Mouse (Mus musculus): ENCODE results near the gene Nhej1. TPM values are rescaled to one million over a fixed set of nuclear protein-coding genes. Genes with fewer than 3 reads are reported as not detected.

Gene Nhej1
- 6.6 and 8.2 TPM in 2 replicates for polyA plus RNA-seq (2015; fragmentation: Nextera tagmentation; extraction: Ambion mirVana)

DNA sequence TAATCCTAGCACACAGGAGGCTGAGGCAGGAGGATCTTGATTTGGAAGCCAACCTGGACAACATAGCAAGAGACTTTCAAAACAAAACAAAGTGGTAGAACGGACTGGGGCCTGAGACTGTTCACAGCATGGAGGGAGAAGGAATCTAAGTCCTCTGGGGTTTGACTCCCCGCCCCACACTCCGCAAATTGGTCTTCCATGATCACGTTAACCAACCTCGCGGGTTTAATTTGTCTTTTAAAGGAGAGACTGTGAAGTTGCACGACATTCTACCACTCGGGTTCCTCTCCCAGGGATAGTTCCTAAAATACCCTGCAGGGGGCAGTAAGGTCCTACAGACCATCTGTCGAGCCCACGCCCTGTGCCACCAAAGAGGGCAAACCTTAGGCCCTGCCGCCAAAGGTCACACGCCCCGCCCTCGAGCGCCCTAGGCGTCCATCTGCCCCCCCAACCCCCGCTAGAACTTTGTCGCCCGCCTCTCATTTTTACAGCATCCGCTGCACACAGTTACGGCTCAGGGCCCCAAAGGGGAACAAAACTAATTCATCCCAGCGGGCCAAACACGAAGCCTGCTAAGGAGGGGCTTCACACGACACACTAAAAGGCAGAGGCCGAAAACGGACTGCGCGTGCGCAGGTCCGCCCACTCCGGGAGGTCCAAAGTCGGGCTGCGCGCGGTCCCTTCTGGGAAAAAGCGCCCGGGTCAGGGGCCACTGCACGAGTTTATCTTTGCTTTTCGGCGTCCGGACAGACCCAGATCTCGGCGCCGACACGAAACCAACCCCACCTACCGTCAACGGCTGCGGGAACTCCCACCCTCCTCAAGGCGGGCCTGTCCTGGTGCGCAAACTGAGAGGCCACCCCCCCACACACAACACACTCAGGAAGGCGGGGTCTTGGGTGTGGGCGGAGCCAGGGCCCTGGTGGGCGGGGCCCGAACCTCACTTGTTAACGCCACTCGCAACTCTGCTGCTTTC lies at the start of gene Nhej1:
Nhej1 (minus strand) TSS at position 855 of the 976 bp plus-strand sequence.
- peak within 1 kb of the TSS; percentile 84 for H3K4me3 ChIP-seq (replicated peaks; ENCODE audit: low read length)
- no peaks in the 10 kb centered on the region for H3K9me3 ChIP-seq (ENCODE audit: control insufficient read depth, low read length)
- H3K27ac ChIP-seq (ENCODE audit: low read length): peak within 1 kb of the TSS; percentile 95
- H3K4me2 ChIP-seq (ENCODE audit: low read length): peak within 1 kb of the TSS; percentile 74
- H3K36me3 ChIP-seq (ENCODE audit: control insufficient read depth, insufficient read depth): no peaks in the 10 kb centered on the region
- H3K27me3 ChIP-seq (replicated peaks; ENCODE audit: control insufficient read depth, insufficient read depth, low read length): no peaks in the 10 kb centered on the region
- peak within 1 kb of the TSS; percentile 77 for H3K9ac ChIP-seq (replicated peaks; ENCODE audit: low read depth, low read length)
- ATAC-seq: peak; percentile 95
- H3K4me1 ChIP-seq (replicated peaks; ENCODE audit: control insufficient read depth, insufficient read depth, low read length): peaks cover 9% of the 10 kb centered on the region
- 2% methylated on average over 56 of the region's 56 CpGs for WGBS

DNA sequence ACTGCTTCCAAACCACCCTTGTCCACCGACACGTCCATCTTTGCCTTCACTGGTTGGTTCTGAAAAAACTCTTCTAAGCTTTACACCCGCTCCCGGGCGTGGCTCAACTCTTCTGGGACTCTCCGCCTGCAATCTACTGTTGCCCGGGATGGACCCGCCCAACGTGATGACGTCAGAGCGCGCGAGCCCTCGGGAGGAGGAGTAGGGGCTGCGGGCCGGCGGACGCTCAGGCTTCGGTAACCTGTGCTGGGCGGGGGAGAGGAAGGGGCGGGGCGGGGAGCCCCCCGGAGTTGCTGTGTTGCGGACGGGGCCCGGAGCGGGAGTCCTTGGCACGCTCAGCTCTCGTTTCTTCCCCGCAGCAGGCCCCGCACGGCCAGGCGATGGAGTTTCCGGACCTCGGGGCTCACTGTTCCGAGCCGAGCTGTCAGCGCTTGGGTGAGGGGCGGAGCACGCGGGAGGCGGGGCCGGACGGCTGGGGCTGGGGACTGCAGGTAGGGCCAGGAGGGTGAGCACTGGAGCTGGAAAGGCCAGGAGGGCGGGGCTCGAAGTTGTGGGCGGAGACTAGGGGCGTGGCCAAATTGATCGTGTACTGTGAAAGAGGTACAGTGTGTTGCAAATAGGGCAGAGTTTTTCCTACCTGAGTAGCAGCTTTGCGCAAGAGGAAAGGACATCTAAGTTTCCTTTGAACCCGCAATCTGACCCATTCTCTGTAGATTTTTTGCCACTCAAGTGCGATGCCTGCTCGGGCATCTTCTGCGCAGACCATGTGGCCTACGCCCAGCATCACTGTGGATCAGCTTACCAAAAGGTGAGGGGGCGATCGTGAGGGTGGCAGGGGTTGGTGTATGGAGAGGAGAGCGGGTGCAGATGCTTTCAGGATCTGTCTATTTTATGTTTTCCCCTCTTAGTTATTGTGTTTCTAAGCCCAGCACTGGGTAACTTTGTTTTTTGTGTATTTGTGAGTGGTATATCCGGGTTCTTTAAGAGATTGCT lies 43.8 kb upstream of the Nhej1 start, which contains the start of gene Zfand2b:
Zfand2b (plus strand) TSS at position 175 of the 993 bp plus-strand sequence.
- H3K4me1 ChIP-seq (replicated peaks; ENCODE audit: control insufficient read depth, insufficient read depth, low read length): peaks cover 13% of the 10 kb centered on the region
- under 1% methylated on average over 50 of the region's 59 CpGs for WGBS
- ATAC-seq: peak; percentile 98
- peak within 1 kb of the TSS; percentile 93 for H3K4me3 ChIP-seq (replicated peaks; ENCODE audit: low read length)
- H3K27me3 ChIP-seq (replicated peaks; ENCODE audit: control insufficient read depth, insufficient read depth, low read length): no peaks in the 10 kb centered on the region
- peak within 1 kb of the TSS; percentile 88 for H3K27ac ChIP-seq (ENCODE audit: low read length)
- peak within 1 kb of the TSS; percentile 88 for H3K4me2 ChIP-seq (ENCODE audit: low read length)
- H3K9me3 ChIP-seq (ENCODE audit: control insufficient read depth, low read length): no peaks in the 10 kb centered on the region
- peaks cover 21% of the 10 kb centered on the region for H3K36me3 ChIP-seq (ENCODE audit: control insufficient read depth, insufficient read depth)
- peak within 1 kb of the TSS; percentile 89 for H3K9ac ChIP-seq (replicated peaks; ENCODE audit: low read depth, low read length)

DNA sequence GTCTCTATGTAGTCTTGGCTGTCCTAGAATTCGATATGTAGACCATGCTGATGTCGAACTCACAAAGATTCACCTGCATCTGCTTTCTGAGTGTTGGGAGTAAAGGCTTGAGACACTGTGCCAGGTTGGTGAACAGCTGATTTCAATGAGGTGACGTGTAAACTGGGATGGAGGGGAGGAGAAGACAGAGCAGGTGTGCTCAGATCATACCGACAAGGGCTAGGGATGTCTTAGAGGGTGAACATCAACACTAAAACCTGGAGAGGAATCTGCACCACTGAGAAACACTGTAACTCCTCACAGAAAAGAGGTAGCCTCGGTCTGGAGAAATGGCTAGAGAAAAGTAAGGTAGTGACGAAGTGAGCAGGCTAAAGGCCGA lies 43.1 kb upstream of the Nhej1 start:
- Histone ChIP-seq H3K4me2 (ENCODE audit: low read length) (peak overlapping the region; percentile 88), H3K4me1 (replicated peaks; ENCODE audit: control insufficient read depth, insufficient read depth, low read length) (peaks cover 13% of the 10 kb centered on the region), H3K4me3 (replicated peaks; ENCODE audit: low read length) (peak overlapping the region; percentile 93), H3K36me3 (ENCODE audit: control insufficient read depth, insufficient read depth) (peaks cover 21% of the 10 kb centered on the region), H3K9ac (replicated peaks; ENCODE audit: low read depth, low read length) (peak overlapping the region; percentile 39; the same call in 1 of the 2 replicates), H3K9me3 (ENCODE audit: control insufficient read depth, low read length) (no peaks in the 10 kb centered on the region), H3K27ac (ENCODE audit: low read length) (peak overlapping the region; percentile 23; the same call in 1 of the 2 replicates), H3K27me3 (replicated peaks; ENCODE audit: control insufficient read depth, insufficient read depth, low read length) (no peaks in the 10 kb centered on the region)
- WGBS: 6% methylated on average over 7 of the region's 7 CpGs
- ATAC-seq: no peak; the same call in 1 of the 2 replicates

DNA sequence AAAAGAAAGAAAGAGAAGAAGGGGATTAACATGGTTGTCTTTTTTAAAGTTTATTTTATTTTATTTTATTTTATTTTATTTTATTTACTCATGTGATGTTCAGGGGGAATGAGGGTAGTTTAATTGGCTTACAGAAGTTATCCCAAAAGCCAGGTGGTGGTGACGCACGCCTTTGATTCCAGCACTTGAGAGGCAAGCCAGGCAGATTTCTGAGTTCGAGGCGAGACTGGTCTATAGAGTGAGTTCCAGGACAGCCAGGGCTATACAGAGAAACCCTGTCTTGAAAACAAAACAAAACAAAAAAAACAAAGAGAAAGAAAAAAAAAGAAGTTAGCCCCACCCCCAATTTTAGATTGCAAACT lies 35.2 kb upstream of the Nhej1 start:
- Histone ChIP-seq H3K4me1 (replicated peaks; ENCODE audit: control insufficient read depth, insufficient read depth, low read length) (no peaks in the 10 kb centered on the region), H3K4me2 (ENCODE audit: low read length) (no peak overlapping the region), H3K4me3 (replicated peaks; ENCODE audit: low read length) (no peak overlapping the region), H3K36me3 (ENCODE audit: control insufficient read depth, insufficient read depth) (no peaks in the 10 kb centered on the region), H3K27me3 (replicated peaks; ENCODE audit: control insufficient read depth, insufficient read depth, low read length) (no peaks in the 10 kb centered on the region), H3K27ac (ENCODE audit: low read length) (no peak overlapping the region), H3K9ac (replicated peaks; ENCODE audit: low read depth, low read length) (no peak overlapping the region), H3K9me3 (ENCODE audit: control insufficient read depth, low read length) (no peaks in the 10 kb centered on the region)
- 71% methylated on average over 4 of the region's 4 CpGs for WGBS
- ATAC-seq: no peak

DNA sequence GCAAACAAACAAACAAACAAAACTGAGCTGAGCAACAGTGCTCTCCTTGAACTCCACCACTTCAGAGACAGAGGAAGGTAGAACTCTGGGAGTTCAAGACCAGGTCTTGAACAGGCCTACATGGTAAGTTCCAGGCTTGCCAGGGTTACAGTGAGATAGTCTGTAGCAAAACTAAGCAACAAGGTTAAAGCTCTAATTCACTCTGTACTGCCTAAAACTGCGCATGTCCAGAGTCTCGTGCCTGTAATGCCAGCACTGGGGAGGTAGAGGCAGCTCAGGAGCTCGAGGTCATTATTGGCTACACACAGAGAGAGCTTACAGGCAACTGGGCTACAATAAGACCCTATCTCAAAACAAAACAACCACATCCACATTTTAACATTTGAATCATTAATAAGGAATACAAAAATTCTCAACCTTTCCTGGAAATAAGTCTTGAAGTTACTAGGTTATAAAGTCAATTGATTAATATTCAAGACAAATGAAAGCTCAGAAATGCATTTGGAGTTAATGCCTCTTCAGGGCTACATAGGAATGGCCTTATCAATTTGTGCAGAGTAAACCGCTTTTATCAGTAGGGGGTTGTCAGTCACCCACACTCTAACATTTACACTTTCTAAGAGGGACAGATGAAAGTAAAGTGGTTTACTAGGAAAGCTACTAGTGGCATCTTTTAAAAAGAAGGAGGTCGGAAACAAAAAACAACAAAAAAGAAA lies 34.7 kb upstream of the Nhej1 start:
- ATAC-seq: no peak
- H3K4me1 ChIP-seq (replicated peaks; ENCODE audit: control insufficient read depth, insufficient read depth, low read length): no peaks in the 10 kb centered on the region
- no peak overlapping the region for H3K4me2 ChIP-seq (ENCODE audit: low read length)
- H3K4me3 ChIP-seq (replicated peaks; ENCODE audit: low read length): no peak overlapping the region
- H3K9me3 ChIP-seq (ENCODE audit: control insufficient read depth, low read length): no peaks in the 10 kb centered on the region
- H3K27ac ChIP-seq (ENCODE audit: low read length): no peak overlapping the region
- H3K36me3 ChIP-seq (ENCODE audit: control insufficient read depth, insufficient read depth): no peaks in the 10 kb centered on the region
- no peaks in the 10 kb centered on the region for H3K27me3 ChIP-seq (replicated peaks; ENCODE audit: control insufficient read depth, insufficient read depth, low read length)
- no peak overlapping the region for H3K9ac ChIP-seq (replicated peaks; ENCODE audit: low read depth, low read length)
- 68% methylated on average over 5 of the region's 5 CpGs for WGBS

DNA sequence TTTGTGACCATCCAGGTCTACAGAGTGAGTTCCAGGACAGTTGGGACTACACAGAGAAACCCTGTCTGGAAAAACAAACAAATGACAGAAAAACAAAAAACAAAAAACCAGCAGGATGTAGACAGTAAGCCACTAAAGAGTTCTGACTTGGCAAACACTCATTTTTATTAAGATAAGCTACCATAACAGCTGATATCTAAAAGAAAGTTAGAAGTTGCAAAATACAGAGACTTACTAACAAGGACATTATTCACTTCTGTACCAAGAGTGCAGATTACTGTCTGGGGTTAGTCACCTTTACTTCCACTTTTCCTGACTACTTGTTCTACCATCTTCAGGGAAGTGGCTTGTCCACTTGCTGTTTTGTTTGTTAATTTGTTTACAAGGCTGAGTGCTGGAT lies 34.0 kb upstream of the Nhej1 start:
- no peaks in the 10 kb centered on the region for H3K27me3 ChIP-seq (replicated peaks; ENCODE audit: control insufficient read depth, insufficient read depth, low read length)
- H3K9ac ChIP-seq (replicated peaks; ENCODE audit: low read depth, low read length): no peak overlapping the region
- no peaks in the 10 kb centered on the region for H3K4me1 ChIP-seq (replicated peaks; ENCODE audit: control insufficient read depth, insufficient read depth, low read length)
- no peak overlapping the region for H3K4me3 ChIP-seq (replicated peaks; ENCODE audit: low read length)
- no peak for ATAC-seq
- no peak overlapping the region for H3K27ac ChIP-seq (ENCODE audit: low read length)
- no peak overlapping the region for H3K4me2 ChIP-seq (ENCODE audit: low read length)
- no peaks in the 10 kb centered on the region for H3K36me3 ChIP-seq (ENCODE audit: control insufficient read depth, insufficient read depth)
- H3K9me3 ChIP-seq (ENCODE audit: control insufficient read depth, low read length): no peaks in the 10 kb centered on the region

DNA sequence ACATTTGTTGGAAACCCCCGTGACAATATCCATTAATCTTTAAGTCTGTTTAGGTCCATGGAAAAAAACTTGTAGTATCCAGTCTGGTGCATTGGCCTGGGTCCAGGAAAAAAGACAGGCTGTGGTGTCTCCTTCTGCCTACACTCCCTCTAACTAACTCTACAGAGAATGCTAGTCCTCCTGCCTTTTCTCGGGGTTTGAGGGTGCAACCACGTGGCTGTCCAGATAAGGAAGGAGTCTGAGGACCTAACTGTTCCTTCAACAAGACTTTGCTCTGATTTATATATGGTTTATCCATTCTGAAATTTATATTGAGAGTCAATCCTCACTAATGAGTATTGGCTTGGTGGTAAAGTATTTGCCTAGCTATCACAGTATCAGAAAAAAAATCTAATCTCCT lies 30.8 kb upstream of the Nhej1 start:
- Histone ChIP-seq H3K27me3 (replicated peaks; ENCODE audit: control insufficient read depth, insufficient read depth, low read length) (no peaks in the 10 kb centered on the region), H3K36me3 (ENCODE audit: control insufficient read depth, insufficient read depth) (no peaks in the 10 kb centered on the region), H3K4me2 (ENCODE audit: low read length) (no peak overlapping the region), H3K9me3 (ENCODE audit: control insufficient read depth, low read length) (no peaks in the 10 kb centered on the region), H3K4me3 (replicated peaks; ENCODE audit: low read length) (no peak overlapping the region), H3K4me1 (replicated peaks; ENCODE audit: control insufficient read depth, insufficient read depth, low read length) (no peaks in the 10 kb centered on the region), H3K9ac (replicated peaks; ENCODE audit: low read depth, low read length) (no peak overlapping the region), H3K27ac (ENCODE audit: low read length) (no peak overlapping the region)
- ATAC-seq: no peak
- WGBS: 66% methylated on average over 3 of the region's 3 CpGs

DNA sequence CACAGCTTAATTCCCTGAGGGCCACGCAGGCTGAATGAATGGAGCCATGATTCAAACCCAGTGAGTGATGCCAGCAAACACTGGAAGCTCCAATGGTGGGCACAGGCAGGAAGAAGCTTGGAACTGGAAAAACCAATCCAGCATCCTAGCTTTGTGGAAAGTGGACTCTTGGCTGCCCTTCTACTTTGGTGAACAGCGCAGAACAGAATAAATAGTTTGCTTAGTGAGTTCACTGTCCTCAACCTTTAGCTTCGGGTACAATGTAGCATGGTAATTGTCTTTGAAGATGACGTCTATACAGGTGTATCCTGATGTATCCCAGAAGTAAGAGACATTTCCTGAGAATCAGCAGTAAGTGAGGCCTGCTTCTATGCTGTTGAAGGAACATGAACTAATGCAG lies 23.7 kb upstream of the Nhej1 start:
- Histone ChIP-seq H3K27me3 (replicated peaks; ENCODE audit: control insufficient read depth, insufficient read depth, low read length) (no peaks in the 10 kb centered on the region), H3K4me1 (replicated peaks; ENCODE audit: control insufficient read depth, insufficient read depth, low read length) (peaks cover 8% of the 10 kb centered on the region), H3K36me3 (ENCODE audit: control insufficient read depth, insufficient read depth) (peaks cover 27% of the 10 kb centered on the region), H3K27ac (ENCODE audit: low read length) (no peak overlapping the region), H3K9me3 (ENCODE audit: control insufficient read depth, low read length) (no peaks in the 10 kb centered on the region), H3K4me3 (replicated peaks; ENCODE audit: low read length) (no peak overlapping the region), H3K9ac (replicated peaks; ENCODE audit: low read depth, low read length) (no peak overlapping the region), H3K4me2 (ENCODE audit: low read length) (no peak overlapping the region)
- 91% methylated on average over 4 of the region's 4 CpGs for WGBS
- ATAC-seq: no peak
